Mouse (Mus musculus): Measurements from ENCODE around the gene Kdm1b. TPM values are rescaled to one million over a fixed set of nuclear protein-coding genes. Genes with fewer than 3 reads are reported as not detected.

The Kdm1b gene
- polyA plus RNA-seq, 1 experiment from 2014 or later = 14.5 TPM

- H3K27ac ChIP-seq (ENCODE audit: low read length) = no peak overlapping the region
- ATAC-seq (ENCODE audit: low FRiP score, low TSS enrichment) = no peak
- no peak overlapping the region for H3K4me2 ChIP-seq (replicated peaks; ENCODE audit: low read depth, low read length)
- WGBS = 85% methylated on average over 2 of the region's 2 CpGs
- peaks cover 27% of the 10 kb centered on the region for H3K36me3 ChIP-seq (ENCODE audit: insufficient read depth, low read length)
- no peaks in the 10 kb centered on the region for H3K9me3 ChIP-seq (ENCODE audit: low read length)
- H3K9ac ChIP-seq (replicated peaks; ENCODE audit: low read length) = no peak overlapping the region
- H3K27me3 ChIP-seq (ENCODE audit: insufficient read depth, low read length) = no peaks in the 10 kb centered on the region
- H3K4me3 ChIP-seq (ENCODE audit: low read length) = no peak overlapping the region
- peaks cover 16% of the 10 kb centered on the region for H3K4me1 ChIP-seq (ENCODE audit: insufficient read depth, low read length)
Measured at GRCm38 (mm10) chr13:47100587-47100986, 57.3 kb downstream of the Kdm1b start.

- H3K9ac ChIP-seq (replicated peaks; ENCODE audit: low read length) = no peak overlapping the region; the same call in none of the 2 replicates
- H3K9me3 ChIP-seq (ENCODE audit: low read length) = no peaks in the 10 kb centered on the region
- no peaks in the 10 kb centered on the region for H3K27me3 ChIP-seq (ENCODE audit: insufficient read depth, low read length)
- H3K27ac ChIP-seq (ENCODE audit: low read length) = no peak overlapping the region
- 13% methylated on average over 2 of the region's 2 CpGs for WGBS
- no peak for ATAC-seq (ENCODE audit: low FRiP score, low TSS enrichment)
- H3K4me2 ChIP-seq (replicated peaks; ENCODE audit: low read depth, low read length) = peak overlapping the region; percentile 75
- H3K36me3 ChIP-seq (ENCODE audit: insufficient read depth, low read length) = peaks cover 7% of the 10 kb centered on the region
- H3K4me1 ChIP-seq (ENCODE audit: insufficient read depth, low read length) = peaks cover 26% of the 10 kb centered on the region
- peak overlapping the region; percentile 97 for H3K4me3 ChIP-seq (ENCODE audit: low read length)
Measured at GRCm38 (mm10) chr13:47104146-47104545, 60.8 kb downstream of the Kdm1b start.

- Histone ChIP-seq H3K4me1 (ENCODE audit: insufficient read depth, low read length) (peaks cover 26% of the 10 kb centered on the region), H3K27ac (ENCODE audit: low read length) (peak overlapping the region; percentile 100), H3K36me3 (ENCODE audit: insufficient read depth, low read length) (peaks cover 3% of the 10 kb centered on the region; the same call in 1 of the 2 replicates), H3K9ac (replicated peaks; ENCODE audit: low read length) (peak overlapping the region; percentile 98), H3K27me3 (ENCODE audit: insufficient read depth, low read length) (no peaks in the 10 kb centered on the region), H3K4me2 (replicated peaks; ENCODE audit: low read depth, low read length) (peak overlapping the region; percentile 75), H3K9me3 (ENCODE audit: low read length) (no peaks in the 10 kb centered on the region), H3K4me3 (ENCODE audit: low read length) (peak overlapping the region; percentile 97)
- under 1% methylated on average over 25 of the region's 25 CpGs for WGBS
- no peak for ATAC-seq (ENCODE audit: low FRiP score, low TSS enrichment)
Measured at GRCm38 (mm10) chr13:47104856-47105541, 61.7 kb downstream of the Kdm1b start.

GRCm38 (mm10) chr13:47105711-47106579 is 62.6 kb downstream of the Kdm1b start, which contains the start of gene Dek:
Gene Dek, minus strand, starts transcription at chr13:47106201.
- H3K9ac ChIP-seq (replicated peaks; ENCODE audit: low read length) = peak within 1 kb of the TSS; percentile 98
- H3K36me3 ChIP-seq (ENCODE audit: insufficient read depth, low read length) = peaks cover 2% of the 10 kb centered on the region; the same call in 1 of the 2 replicates
- peaks cover 26% of the 10 kb centered on the region for H3K4me1 ChIP-seq (ENCODE audit: insufficient read depth, low read length)
- H3K4me3 ChIP-seq (ENCODE audit: low read length) = peak within 1 kb of the TSS; percentile 97
- no peaks in the 10 kb centered on the region; the same call in 1 of the 2 replicates for H3K27me3 ChIP-seq (ENCODE audit: insufficient read depth, low read length)
- peak within 1 kb of the TSS; percentile 75 for H3K4me2 ChIP-seq (replicated peaks; ENCODE audit: low read depth, low read length)
- WGBS = under 1% methylated on average over 96 of the region's 129 CpGs
- ATAC-seq (ENCODE audit: low FRiP score, low TSS enrichment) = peak; percentile 94
- no peaks in the 10 kb centered on the region for H3K9me3 ChIP-seq (ENCODE audit: low read length)
- peak within 1 kb of the TSS; percentile 100 for H3K27ac ChIP-seq (ENCODE audit: low read length)

- H3K4me3 ChIP-seq (ENCODE audit: low read length) = peak overlapping the region; percentile 97
- H3K4me2 ChIP-seq (replicated peaks; ENCODE audit: low read depth, low read length) = peak overlapping the region; percentile 75
- peaks cover 26% of the 10 kb centered on the region for H3K4me1 ChIP-seq (ENCODE audit: insufficient read depth, low read length)
- H3K36me3 ChIP-seq (ENCODE audit: insufficient read depth, low read length) = peaks cover 2% of the 10 kb centered on the region; the same call in 1 of the 2 replicates
- H3K27ac ChIP-seq (ENCODE audit: low read length) = peak overlapping the region; percentile 100
- WGBS = under 1% methylated on average over 20 of the region's 20 CpGs
- ATAC-seq (ENCODE audit: low FRiP score, low TSS enrichment) = peak; percentile 9; the same call in 1 of the 2 replicates
- peak overlapping the region; percentile 98 for H3K9ac ChIP-seq (replicated peaks; ENCODE audit: low read length)
- no peaks in the 10 kb centered on the region for H3K9me3 ChIP-seq (ENCODE audit: low read length)
- no peaks in the 10 kb centered on the region; the same call in 1 of the 2 replicates for H3K27me3 ChIP-seq (ENCODE audit: insufficient read depth, low read length)
Measured at GRCm38 (mm10) chr13:47106580-47106888, 63.2 kb downstream of the Kdm1b start.

- no peaks in the 10 kb centered on the region for H3K9me3 ChIP-seq (ENCODE audit: low read length)
- ATAC-seq (ENCODE audit: low FRiP score, low TSS enrichment) = no peak
- H3K4me3 ChIP-seq (ENCODE audit: low read length) = no peak overlapping the region
- WGBS = 55% methylated on average over 2 of the region's 2 CpGs
- no peak overlapping the region for H3K27ac ChIP-seq (ENCODE audit: low read length)
- no peak overlapping the region for H3K9ac ChIP-seq (replicated peaks; ENCODE audit: low read length)
- no peak overlapping the region for H3K4me2 ChIP-seq (replicated peaks; ENCODE audit: low read depth, low read length)
- H3K27me3 ChIP-seq (ENCODE audit: insufficient read depth, low read length) = no peaks in the 10 kb centered on the region; the same call in 1 of the 2 replicates
- no peaks in the 10 kb centered on the region for H3K36me3 ChIP-seq (ENCODE audit: insufficient read depth, low read length)
- peaks cover 11% of the 10 kb centered on the region for H3K4me1 ChIP-seq (ENCODE audit: insufficient read depth, low read length)
Measured at GRCm38 (mm10) chr13:47109239-47109638, 65.9 kb downstream of the Kdm1b start.

GRCm38 (mm10) chr13:47111185-47111584 is 67.9 kb downstream of the Kdm1b start:
- WGBS = 77% methylated on average over 3 of the region's 3 CpGs
- no peak overlapping the region for H3K9ac ChIP-seq (replicated peaks; ENCODE audit: low read length)
- no peaks in the 10 kb centered on the region for H3K9me3 ChIP-seq (ENCODE audit: low read length)
- no peak overlapping the region for H3K4me3 ChIP-seq (ENCODE audit: low read length)
- no peaks in the 10 kb centered on the region for H3K36me3 ChIP-seq (ENCODE audit: insufficient read depth, low read length)
- no peaks in the 10 kb centered on the region; the same call in 1 of the 2 replicates for H3K27me3 ChIP-seq (ENCODE audit: insufficient read depth, low read length)
- ATAC-seq (ENCODE audit: low FRiP score, low TSS enrichment) = no peak
- H3K27ac ChIP-seq (ENCODE audit: low read length) = no peak overlapping the region
- no peak overlapping the region for H3K4me2 ChIP-seq (replicated peaks; ENCODE audit: low read depth, low read length)
- peaks cover 10% of the 10 kb centered on the region for H3K4me1 ChIP-seq (ENCODE audit: insufficient read depth, low read length)

GRCm38 (mm10) chr13:47112056-47112455 is 68.8 kb downstream of the Kdm1b start:
- ATAC-seq (ENCODE audit: low FRiP score, low TSS enrichment) = no peak
- Histone ChIP-seq H3K4me2 (replicated peaks; ENCODE audit: low read depth, low read length) (no peak overlapping the region), H3K9me3 (ENCODE audit: low read length) (no peaks in the 10 kb centered on the region), H3K9ac (replicated peaks; ENCODE audit: low read length) (no peak overlapping the region), H3K27me3 (ENCODE audit: insufficient read depth, low read length) (no peaks in the 10 kb centered on the region; the same call in 1 of the 2 replicates), H3K27ac (ENCODE audit: low read length) (no peak overlapping the region), H3K4me1 (ENCODE audit: insufficient read depth, low read length) (peaks cover 4% of the 10 kb centered on the region), H3K4me3 (ENCODE audit: low read length) (no peak overlapping the region), H3K36me3 (ENCODE audit: insufficient read depth, low read length) (no peaks in the 10 kb centered on the region)
- 76% methylated on average over 3 of the region's 3 CpGs for WGBS

- Histone ChIP-seq H3K27me3 (ENCODE audit: insufficient read depth, low read length) (no peaks in the 10 kb centered on the region; the same call in 1 of the 2 replicates), H3K9ac (replicated peaks; ENCODE audit: low read length) (no peak overlapping the region), H3K36me3 (ENCODE audit: insufficient read depth, low read length) (no peaks in the 10 kb centered on the region), H3K4me1 (ENCODE audit: insufficient read depth, low read length) (no peaks in the 10 kb centered on the region), H3K9me3 (ENCODE audit: low read length) (no peaks in the 10 kb centered on the region), H3K4me2 (replicated peaks; ENCODE audit: low read depth, low read length) (no peak overlapping the region), H3K27ac (ENCODE audit: low read length) (no peak overlapping the region), H3K4me3 (ENCODE audit: low read length) (no peak overlapping the region)
- ATAC-seq (ENCODE audit: low FRiP score, low TSS enrichment) = no peak
- 71% methylated on average over 3 of the region's 3 CpGs for WGBS
Measured at GRCm38 (mm10) chr13:47112924-47113323, 69.6 kb downstream of the Kdm1b start.
